Mouse (Mus musculus): ENCODE data around the gene Knop1. TPM values are rescaled to one million over a fixed set of nuclear protein-coding genes. Genes with fewer than 3 reads are reported as not detected.
A peak's percentile ranks its signal among the peaks of the same experiment; 100 is the strongest.

Knop1 gene
- polyA plus RNA-seq, 1 experiment from 2014 or later = 118 TPM

DNA sequence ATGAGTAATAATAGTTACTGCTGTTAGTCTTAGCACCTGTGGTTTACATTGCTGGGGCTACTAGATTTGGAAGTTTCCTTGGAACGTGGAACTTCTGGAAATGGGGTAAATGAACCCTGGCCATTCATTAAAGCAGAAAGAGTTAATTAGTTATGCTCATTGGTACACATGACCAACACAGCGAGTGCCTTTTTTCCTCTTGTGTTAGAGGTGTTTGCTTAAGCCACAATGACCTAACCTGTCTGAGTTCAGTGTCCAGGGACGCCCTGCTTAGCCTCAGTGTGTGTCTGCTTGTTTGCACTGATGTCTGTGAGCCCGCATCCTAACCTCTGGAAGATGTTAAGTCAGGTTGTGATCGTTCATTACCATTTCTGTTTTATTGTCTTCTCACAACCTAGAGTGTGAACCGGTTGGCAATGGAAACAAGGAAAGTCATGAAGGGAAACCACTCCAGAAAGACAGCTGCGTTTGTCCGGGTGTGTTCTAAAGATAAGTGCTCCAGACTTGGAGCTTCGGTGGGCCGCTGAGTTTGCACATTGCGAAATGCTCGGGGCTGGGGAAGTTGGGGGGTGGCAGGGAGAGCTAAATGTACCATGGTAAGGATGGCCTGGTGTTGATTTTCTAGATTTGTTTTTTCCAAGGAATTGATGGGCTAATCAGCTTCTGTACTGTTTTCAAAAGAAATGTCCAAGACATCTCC lies 44.5 kb downstream of the Knop1 start:
- no peaks in the 10 kb centered on the region for H3K4me1 ChIP-seq (ENCODE audit: control insufficient read depth, insufficient read depth, low read length)
- 90% methylated on average over 12 of the region's 12 CpGs for WGBS
- H3K27ac ChIP-seq (ENCODE audit: low read depth, low read length) = no peak overlapping the region
- no peaks in the 10 kb centered on the region for H3K36me3 ChIP-seq (ENCODE audit: control insufficient read depth, insufficient read depth, low read length)
- no peak overlapping the region for H3K9ac ChIP-seq (ENCODE audit: low read length)
- H3K4me3 ChIP-seq (ENCODE audit: low read depth, low read length) = no peak overlapping the region
- H3K27me3 ChIP-seq (ENCODE audit: control insufficient read depth, insufficient read depth, low read length) = no peaks in the 10 kb centered on the region
- no peak overlapping the region for H3K4me2 ChIP-seq
- no peaks in the 10 kb centered on the region for H3K9me3 ChIP-seq (ENCODE audit: control insufficient read depth, low read length)
- DNase-seq (ENCODE audit: low spot score, missing footprints) = peak; percentile 2
- no peak for ATAC-seq (ENCODE audit: low FRiP score)

GRCm38 (mm10) chr7:118807899-118808298 lies 48.2 kb downstream of the Knop1 start:
- Histone ChIP-seq H3K4me3 (ENCODE audit: low read depth, low read length) (no peak overlapping the region), H3K9me3 (ENCODE audit: control insufficient read depth, low read length) (no peaks in the 10 kb centered on the region), H3K27me3 (ENCODE audit: control insufficient read depth, insufficient read depth, low read length) (no peaks in the 10 kb centered on the region), H3K4me1 (ENCODE audit: control insufficient read depth, insufficient read depth, low read length) (no peaks in the 10 kb centered on the region), H3K9ac (ENCODE audit: low read length) (no peak overlapping the region), H3K4me2 (no peak overlapping the region), H3K36me3 (ENCODE audit: control insufficient read depth, insufficient read depth, low read length) (no peaks in the 10 kb centered on the region), H3K27ac (ENCODE audit: low read depth, low read length) (no peak overlapping the region)
- no peak for ATAC-seq (ENCODE audit: low FRiP score)
- DNase-seq (ENCODE audit: low spot score, missing footprints) = no peak
- WGBS = 94% methylated on average over 8 of the region's 8 CpGs

- Histone ChIP-seq H3K9ac (ENCODE audit: low read length) (no peak overlapping the region), H3K4me3 (ENCODE audit: low read depth, low read length) (no peak overlapping the region), H3K4me2 (no peak overlapping the region), H3K27ac (ENCODE audit: low read depth, low read length) (peak overlapping the region; percentile 32), H3K27me3 (ENCODE audit: control insufficient read depth, insufficient read depth, low read length) (no peaks in the 10 kb centered on the region), H3K36me3 (ENCODE audit: control insufficient read depth, insufficient read depth, low read length) (no peaks in the 10 kb centered on the region), H3K4me1 (ENCODE audit: control insufficient read depth, insufficient read depth, low read length) (no peaks in the 10 kb centered on the region), H3K9me3 (ENCODE audit: control insufficient read depth, low read length) (no peaks in the 10 kb centered on the region)
- ATAC-seq (ENCODE audit: low FRiP score) (peak; percentile 75), DNase-seq (ENCODE audit: low spot score, missing footprints) (peak; percentile 77)
- WGBS = 67% methylated on average over 16 of the region's 16 CpGs
Observed at GRCm38 (mm10) chr7:118806631-118807411, 49.2 kb downstream of the Knop1 start.

GRCm38 (mm10) chr7:118803425-118803824 lies 52.6 kb downstream of the Knop1 start:
- DNase-seq (ENCODE audit: low spot score, missing footprints) (no peak), ATAC-seq (ENCODE audit: low FRiP score) (no peak)
- Histone ChIP-seq H3K36me3 (ENCODE audit: control insufficient read depth, insufficient read depth, low read length) (0 out of 2 replicates have a peak, but pooled peaks cover 5% of the 10 kb centered on the region), H3K27ac (ENCODE audit: low read depth, low read length) (no peak overlapping the region), H3K27me3 (ENCODE audit: control insufficient read depth, insufficient read depth, low read length) (no peaks in the 10 kb centered on the region), H3K4me1 (ENCODE audit: control insufficient read depth, insufficient read depth, low read length) (no peaks in the 10 kb centered on the region), H3K4me2 (no peak overlapping the region), H3K9ac (ENCODE audit: low read length) (no peak overlapping the region), H3K9me3 (ENCODE audit: control insufficient read depth, low read length) (no peaks in the 10 kb centered on the region), H3K4me3 (ENCODE audit: low read depth, low read length) (no peak overlapping the region)
- WGBS = 95% methylated on average over 8 of the region's 8 CpGs

DNA sequence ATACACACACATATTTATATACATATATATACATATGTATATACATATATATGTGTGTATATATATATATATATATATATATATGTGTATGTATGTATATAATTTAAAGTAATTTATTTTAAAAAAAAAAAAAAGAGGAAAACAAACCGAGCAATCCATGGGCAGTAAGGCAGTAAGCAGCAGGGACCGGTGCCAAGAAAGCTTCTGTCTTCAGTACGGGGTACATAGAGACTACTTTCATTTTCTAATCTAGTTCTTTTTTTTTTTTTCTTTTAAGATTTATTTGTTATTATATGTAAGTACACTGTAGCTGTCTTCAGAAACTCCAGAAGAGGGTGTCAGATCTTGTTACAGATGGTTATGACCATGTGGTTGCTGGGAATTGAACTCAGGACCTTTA lies 54.3 kb downstream of the Knop1 start:
- no peak for DNase-seq (ENCODE audit: low spot score, missing footprints)
- over 99% methylated on average over 3 of the region's 3 CpGs for WGBS
- Histone ChIP-seq H3K4me1 (ENCODE audit: control insufficient read depth, insufficient read depth, low read length) (no peaks in the 10 kb centered on the region), H3K27me3 (ENCODE audit: control insufficient read depth, insufficient read depth, low read length) (no peaks in the 10 kb centered on the region), H3K27ac (ENCODE audit: low read depth, low read length) (no peak overlapping the region), H3K36me3 (ENCODE audit: control insufficient read depth, insufficient read depth, low read length) (0 out of 2 replicates have a peak, but pooled peaks cover 5% of the 10 kb centered on the region), H3K9ac (ENCODE audit: low read length) (no peak overlapping the region), H3K4me2 (no peak overlapping the region), H3K4me3 (ENCODE audit: low read depth, low read length) (no peak overlapping the region), H3K9me3 (ENCODE audit: control insufficient read depth, low read length) (no peaks in the 10 kb centered on the region)
- ATAC-seq (ENCODE audit: low FRiP score) = no peak

GRCm38 (mm10) chr7:118800112-118800734 lies 55.8 kb downstream of the Knop1 start:
- H3K9ac ChIP-seq (ENCODE audit: low read length) = no peak overlapping the region
- peak; percentile 53 for DNase-seq (ENCODE audit: low spot score, missing footprints)
- no peaks in the 10 kb centered on the region for H3K27me3 ChIP-seq (ENCODE audit: control insufficient read depth, insufficient read depth, low read length)
- no peak overlapping the region for H3K4me3 ChIP-seq (ENCODE audit: low read depth, low read length)
- 90% methylated on average over 15 of the region's 15 CpGs for WGBS
- ATAC-seq (ENCODE audit: low FRiP score) = no peak
- H3K36me3 ChIP-seq (ENCODE audit: control insufficient read depth, insufficient read depth, low read length) = 0 out of 2 replicates have a peak, but pooled peaks cover 7% of the 10 kb centered on the region
- no peaks in the 10 kb centered on the region for H3K4me1 ChIP-seq (ENCODE audit: control insufficient read depth, insufficient read depth, low read length)
- no peak overlapping the region for H3K27ac ChIP-seq (ENCODE audit: low read depth, low read length)
- no peaks in the 10 kb centered on the region for H3K9me3 ChIP-seq (ENCODE audit: control insufficient read depth, low read length)
- no peak overlapping the region for H3K4me2 ChIP-seq

GRCm38 (mm10) chr7:118798105-118798570 lies 57.9 kb downstream of the Knop1 start:
- Histone ChIP-seq H3K4me2 (no peak overlapping the region), H3K36me3 (ENCODE audit: control insufficient read depth, insufficient read depth, low read length) (0 out of 2 replicates have a peak, but pooled peaks cover 7% of the 10 kb centered on the region), H3K27ac (ENCODE audit: low read depth, low read length) (no peak overlapping the region), H3K9ac (ENCODE audit: low read length) (no peak overlapping the region), H3K4me3 (ENCODE audit: low read depth, low read length) (no peak overlapping the region), H3K9me3 (ENCODE audit: control insufficient read depth, low read length) (no peaks in the 10 kb centered on the region), H3K27me3 (ENCODE audit: control insufficient read depth, insufficient read depth, low read length) (no peaks in the 10 kb centered on the region), H3K4me1 (ENCODE audit: control insufficient read depth, insufficient read depth, low read length) (no peaks in the 10 kb centered on the region)
- peak; percentile 19 for DNase-seq (ENCODE audit: low spot score, missing footprints)
- 84% methylated on average over 6 of the region's 6 CpGs for WGBS
- ATAC-seq (ENCODE audit: low FRiP score) = no peak

- Histone ChIP-seq H3K9ac (ENCODE audit: low read length) (no peak overlapping the region), H3K9me3 (ENCODE audit: control insufficient read depth, low read length) (no peaks in the 10 kb centered on the region), H3K27me3 (ENCODE audit: control insufficient read depth, insufficient read depth, low read length) (no peaks in the 10 kb centered on the region), H3K27ac (ENCODE audit: low read depth, low read length) (no peak overlapping the region), H3K36me3 (ENCODE audit: control insufficient read depth, insufficient read depth, low read length) (0 out of 2 replicates have a peak, but pooled peaks cover 7% of the 10 kb centered on the region), H3K4me2 (no peak overlapping the region), H3K4me3 (ENCODE audit: low read depth, low read length) (no peak overlapping the region), H3K4me1 (ENCODE audit: control insufficient read depth, insufficient read depth, low read length) (no peaks in the 10 kb centered on the region)
- no peak for ATAC-seq (ENCODE audit: low FRiP score)
- WGBS = 87% methylated on average over 7 of the region's 7 CpGs
- DNase-seq (ENCODE audit: low spot score, missing footprints) = no peak
Observed at GRCm38 (mm10) chr7:118797600-118797999, 58.5 kb downstream of the Knop1 start.

DNA sequence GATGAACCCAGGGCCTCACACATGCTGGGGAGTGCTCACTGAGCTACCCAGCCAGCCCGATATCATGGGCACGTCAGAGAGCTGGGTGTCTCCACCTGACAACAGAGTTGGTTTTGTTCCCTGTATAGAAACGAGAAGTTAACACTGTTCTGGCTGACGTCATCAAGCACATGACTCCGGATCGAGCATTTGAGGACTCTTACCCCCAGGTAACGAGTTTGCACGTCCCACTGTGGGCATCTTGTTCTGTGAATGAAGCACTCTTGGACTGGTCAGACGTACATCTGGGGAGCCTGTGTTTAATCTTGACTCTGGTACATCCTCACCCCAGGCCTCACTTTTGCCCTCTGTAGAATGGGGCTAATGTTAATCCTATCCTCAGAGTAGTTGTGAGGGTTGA lies 59.2 kb downstream of the Knop1 start:
- 97% methylated on average over 9 of the region's 9 CpGs for WGBS
- H3K4me1 ChIP-seq (ENCODE audit: control insufficient read depth, insufficient read depth, low read length) = no peaks in the 10 kb centered on the region
- DNase-seq (ENCODE audit: low spot score, missing footprints) = peak; percentile 72
- H3K36me3 ChIP-seq (ENCODE audit: control insufficient read depth, insufficient read depth, low read length) = 0 out of 2 replicates have a peak, but pooled peaks cover 7% of the 10 kb centered on the region
- H3K9ac ChIP-seq (ENCODE audit: low read length) = no peak overlapping the region
- no peak overlapping the region for H3K27ac ChIP-seq (ENCODE audit: low read depth, low read length)
- no peaks in the 10 kb centered on the region for H3K9me3 ChIP-seq (ENCODE audit: control insufficient read depth, low read length)
- no peaks in the 10 kb centered on the region for H3K27me3 ChIP-seq (ENCODE audit: control insufficient read depth, insufficient read depth, low read length)
- no peak for ATAC-seq (ENCODE audit: low FRiP score)
- no peak overlapping the region for H3K4me2 ChIP-seq
- H3K4me3 ChIP-seq (ENCODE audit: low read depth, low read length) = no peak overlapping the region

All from midbrain, embryonic 11.5 days (tissue).